Comparison of ENCODE assay signal across 13 mouse cellular contexts in the genomic region with DNA sequence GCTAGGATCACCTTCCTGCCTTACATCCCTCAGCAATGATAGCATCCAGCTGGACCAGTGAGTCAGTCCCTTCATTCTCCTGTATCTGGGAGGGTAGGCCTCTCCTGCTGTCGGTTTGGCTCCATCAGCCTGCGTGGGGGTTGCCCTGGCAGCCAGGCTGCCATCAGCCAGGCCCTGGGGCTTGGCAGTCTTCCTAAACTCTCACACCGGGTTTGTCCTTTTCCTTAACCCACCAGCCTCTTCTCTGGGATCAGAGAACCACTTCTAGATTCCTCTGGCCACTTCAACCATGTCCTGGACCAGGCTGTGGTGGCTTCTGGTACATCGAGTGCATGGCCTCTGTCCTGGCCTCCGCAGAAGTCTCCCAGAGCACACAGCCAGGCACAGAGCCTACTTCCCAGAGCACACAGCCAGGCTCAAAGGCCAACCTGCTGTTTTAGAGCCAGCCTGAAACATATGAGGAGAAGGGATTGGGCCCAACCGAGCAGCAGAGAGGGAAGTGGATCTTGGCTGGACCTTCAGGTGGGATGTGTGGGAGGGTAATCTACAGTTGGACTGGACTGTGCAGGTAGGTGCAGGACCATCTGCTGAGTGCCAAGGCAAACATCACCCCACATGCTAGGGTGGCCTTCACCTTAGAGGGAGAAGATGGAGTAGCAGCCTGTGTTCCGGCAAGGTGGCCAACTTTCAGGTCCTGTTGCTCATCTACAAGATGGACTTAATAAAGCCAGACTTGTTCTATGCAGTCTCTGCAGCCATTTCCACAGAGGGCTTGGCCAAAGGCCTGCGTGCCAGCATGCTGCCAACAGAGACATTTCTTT.
A peak's percentile ranks its signal among the peaks of the same experiment; 100 is the strongest.
DNase-seq lines count a peak whose midpoint lies in the region; ATAC-seq and TF ChIP-seq lines count a peak whose summit lies in the region.
"Had no signal": no experiment of that assay in that cellular context is flagged by ENCODE, and none has a peak within 500 bp of the region (broad histone marks: within the 10 kb centered on the region; RNA-seq: fewer than 3 reads in every experiment).

No protein-coding gene starts in this region.

- H3K9ac ChIP-seq in hindbrain, embryonic 12.5 days, result no peak overlapping the region
- H3K9ac ChIP-seq: limb, embryonic 12.5 days; neural tube, embryonic 13.5 days had no signal

- no peaks in the 10 kb centered on the region for H3K36me3 ChIP-seq in hindbrain, embryonic 10.5 days
- no peaks in the 10 kb centered on the region for H3K36me3 ChIP-seq in hindbrain, embryonic 12.5 days
- H3K36me3 ChIP-seq: limb, embryonic 12.5 days; neural tube, embryonic 13.5 days had no signal

- peak overlapping the region; percentile 50; the same call in 1 of the 2 replicates for H3K27ac ChIP-seq in hindbrain, embryonic 10.5 days
- H3K27ac ChIP-seq in hindbrain, embryonic 12.5 days, result no peak overlapping the region
- H3K27ac ChIP-seq: limb, embryonic 12.5 days; neural tube, embryonic 13.5 days had no signal

- TF ChIP-seq POLR2A in lung, adult 2 months (IDR thresholded peaks at IDR 0.05; ENCODE audit: borderline replicate concordance, extremely low read depth, low read depth, low read length), result no peak

- DNase-seq in hindbrain, embryonic 10.5 days (ENCODE audit: low spot score), result no peak
- peak; percentile 45 for DNase-seq in ovary, adult 18-20 months (ENCODE audit: low spot score)
- no peak for DNase-seq in ovary, postnatal 14 days (ENCODE audit: low spot score)
- peak; percentile 90 for DNase-seq in cerebellum, postnatal 25 days
- peak; percentile 24 to 40 for DNase-seq in layer of hippocampus, postnatal 36 days
- no peak for DNase-seq in lung, adult 2 months
- DNase-seq: spleen, adult 18-20 months; thymus, postnatal 36 days had no signal

- H3K4me1 ChIP-seq in hindbrain, embryonic 10.5 days (replicated peaks), result peaks cover 42% of the 10 kb centered on the region
- peaks cover 14% of the 10 kb centered on the region for H3K4me1 ChIP-seq in hindbrain, embryonic 12.5 days
- H3K4me1 ChIP-seq in lung, adult 2 months (ENCODE audit: control insufficient read depth, insufficient read depth, low read length), result no peaks in the 10 kb centered on the region

- peaks cover 12% of the 10 kb centered on the region; the same call in 1 of the 2 replicates for H3K9me3 ChIP-seq in hindbrain, embryonic 10.5 days
- peaks cover 5% of the 10 kb centered on the region; the same call in 1 of the 2 replicates for H3K9me3 ChIP-seq in hindbrain, embryonic 12.5 days (replicated peaks)

- H3K4me3 ChIP-seq in hindbrain, embryonic 10.5 days, result no peak overlapping the region
- H3K4me3 ChIP-seq in hindbrain, embryonic 12.5 days, result no peak overlapping the region
- H3K4me3 ChIP-seq in lung, adult 2 months (replicated peaks; ENCODE audit: extremely low read depth, low read depth, low read length), result no peak overlapping the region
- H3K4me3 ChIP-seq: limb, embryonic 12.5 days; neural tube, embryonic 13.5 days had no signal

- TF ChIP-seq CTCF in lung, adult 2 months (IDR thresholded peaks at IDR 0.05; ENCODE audit: insufficient read depth, low read length), result no peak

- no peak for ATAC-seq in hindbrain, embryonic 12.5 days (ENCODE audit: low FRiP score)
- no peak for ATAC-seq in megakaryocyte, adult 5-6 weeks (ENCODE audit: poor library complexity, severe bottlenecking)

- WGBS in hindbrain, embryonic 10.5 days, result 88% methylated on average over 8 of the region's 8 CpGs
- 81% methylated on average over 8 of the region's 8 CpGs for WGBS in hindbrain, embryonic 12.5 days
- 69% methylated on average over 8 of the region's 8 CpGs for WGBS in lung, adult 2 months

- no peak overlapping the region for H3K4me2 ChIP-seq in hindbrain, embryonic 12.5 days (replicated peaks)
- H3K4me2 ChIP-seq: limb, embryonic 12.5 days; neural tube, embryonic 13.5 days had no signal

- peaks cover 64% of the 10 kb centered on the region for H3K27me3 ChIP-seq in hindbrain, embryonic 10.5 days (ENCODE audit: insufficient read depth, poor library complexity, severe bottlenecking)
- peaks cover 45% of the 10 kb centered on the region for H3K27me3 ChIP-seq in hindbrain, embryonic 12.5 days
- H3K27me3 ChIP-seq: CH12.LX had no signal

Comparison
In these comparisons a context has a peak if more than half of its experiments do, and no peak if none do; other contexts are left out.
1. DNase-seq: peak in ovary, adult 18-20 months (single experiment), cerebellum, postnatal 25 days (2 of 2) and layer of hippocampus, postnatal 36 days (2 of 2); none in hindbrain, embryonic 10.5 days (single experiment), ovary, postnatal 14 days (single experiment) and lung, adult 2 months (single experiment).